Mouse (Mus musculus) neural tube, embryonic 13.5 days (tissue): ENCODE data around the gene Uggt1. TPM values are rescaled to one million over a fixed set of nuclear protein-coding genes. Genes with fewer than 3 reads are reported as not detected.

Experiments
- ATAC-seq: fragments of 200-750 bp; cut with Nextera tagmentation; 2 replicates; pipeline ENCODE4 v1.8.0; 2017; ENCODE audit warnings: low read depth, mild to moderate bottlenecking, moderate TSS enrichment, moderate library complexity
- H3K27ac ChIP-seq: fragments of 300-500 bp; sonication (generic); replicated peaks from 2 replicates; pipeline ENCODE4 v1.5.1; 2015; ENCODE audit warnings: moderate library complexity, mild to moderate bottlenecking, inconsistent platforms
- H3K27me3 ChIP-seq: fragments of 300-500 bp; sonication (generic); 2 replicates; pipeline ENCODE4 v1.6.1; 2015; ENCODE audit warnings: mild to moderate bottlenecking, inconsistent platforms
- H3K36me3 ChIP-seq: fragments of 300-500 bp; sonication (generic); 2 replicates; pipeline ENCODE4 v1.6.1; 2015; ENCODE audit warnings: mild to moderate bottlenecking, inconsistent platforms
- H3K4me1 ChIP-seq: fragments of 300-500 bp; sonication (generic); replicated peaks from 2 replicates; pipeline ENCODE4 v1.6.1; 2015; ENCODE audit warnings: inconsistent platforms
- H3K4me2 ChIP-seq: fragments of 300-500 bp; sonication (generic); 2 replicates; pipeline ENCODE4 v1.6.1; 2015; ENCODE audit warnings: inconsistent platforms, mild to moderate bottlenecking, moderate library complexity
- H3K4me3 ChIP-seq: fragments of 300-500 bp; sonication (generic); 2 replicates; pipeline ENCODE4 v1.5.1; 2015; ENCODE audit warnings: mild to moderate bottlenecking, inconsistent platforms
- H3K9ac ChIP-seq: fragments of 300-500 bp; sonication (generic); 2 replicates; pipeline ENCODE4 v1.6.1; 2015; ENCODE audit warnings: moderate library complexity, mild to moderate bottlenecking, inconsistent platforms
- H3K9me3 ChIP-seq: fragments of 300-500 bp; sonication (generic); 2 replicates; pipeline ENCODE4 v1.6.1; 2016; ENCODE audit warnings: inconsistent platforms
- WGBS: fragments of 180-500 bp; shearing (Covaris S2); methylation state at CpG from one replicate; pipeline ENCODE4 v1.1.7; 2015; 5-methylcytosine and 5-hydroxymethylcytosine counted together
- polyA plus RNA-seq: library from polyadenylated mRNA; unstranded; fragments of >200 nt; fragmentation: Nextera tagmentation; extraction: Ambion mirVana; gene quantifications from 2 replicates; pipeline ENCODE4 v1.2.1, GENCODE M21; 2015

The Uggt1 gene
- polyA plus RNA-seq, 1 experiment from 2014 or later, result 47.1 TPM

- Histone ChIP-seq H3K27ac (no peak overlapping the region), H3K9me3 (no peaks in the 10 kb centered on the region), H3K27me3 (no peaks in the 10 kb centered on the region), H3K4me3 (no peak overlapping the region), H3K4me1 (no peaks in the 10 kb centered on the region), H3K36me3 (peaks cover 64% of the 10 kb centered on the region), H3K9ac (no peak overlapping the region), H3K4me2 (no peak overlapping the region)
- WGBS, result 85% methylated on average over 7 of the region's 7 CpGs
- ATAC-seq, result no peak
Measured at GRCm38 (mm10) chr1:36230919-36231705, 13.4 kb downstream of the Uggt1 start.

GRCm38 (mm10) chr1:36228461-36228860 lies 16.1 kb downstream of the Uggt1 start:
- no peak overlapping the region for H3K27ac ChIP-seq
- H3K9ac ChIP-seq, result no peak overlapping the region
- no peaks in the 10 kb centered on the region for H3K27me3 ChIP-seq
- ATAC-seq, result no peak
- no peaks in the 10 kb centered on the region for H3K9me3 ChIP-seq
- H3K4me2 ChIP-seq, result no peak overlapping the region
- WGBS, result 91% methylated on average over 9 of the region's 9 CpGs
- no peak overlapping the region for H3K4me3 ChIP-seq
- H3K4me1 ChIP-seq, result no peaks in the 10 kb centered on the region
- H3K36me3 ChIP-seq, result peaks cover 68% of the 10 kb centered on the region

- Histone ChIP-seq H3K4me2 (no peak overlapping the region), H3K9ac (no peak overlapping the region), H3K27ac (no peak overlapping the region), H3K36me3 (peaks cover 69% of the 10 kb centered on the region), H3K4me3 (no peak overlapping the region), H3K27me3 (no peaks in the 10 kb centered on the region), H3K9me3 (no peaks in the 10 kb centered on the region), H3K4me1 (no peaks in the 10 kb centered on the region)
- no peak for ATAC-seq
- WGBS, result 94% methylated on average over 3 of the region's 3 CpGs
Measured at GRCm38 (mm10) chr1:36224648-36225047, 19.9 kb downstream of the Uggt1 start.

GRCm38 (mm10) chr1:36214324-36214723 lies 30.2 kb downstream of the Uggt1 start:
- Histone ChIP-seq H3K9me3 (no peaks in the 10 kb centered on the region), H3K9ac (no peak overlapping the region), H3K4me1 (no peaks in the 10 kb centered on the region), H3K27me3 (no peaks in the 10 kb centered on the region), H3K36me3 (peaks cover 66% of the 10 kb centered on the region), H3K4me2 (no peak overlapping the region), H3K27ac (no peak overlapping the region), H3K4me3 (no peak overlapping the region)
- ATAC-seq, result no peak
- WGBS, result 90% methylated on average over 4 of the region's 4 CpGs

GRCm38 (mm10) chr1:36201739-36202138 lies 42.8 kb downstream of the Uggt1 start:
- no peaks in the 10 kb centered on the region for H3K4me1 ChIP-seq
- H3K4me2 ChIP-seq, result no peak overlapping the region
- no peak overlapping the region for H3K4me3 ChIP-seq
- no peaks in the 10 kb centered on the region for H3K9me3 ChIP-seq
- no peaks in the 10 kb centered on the region for H3K27me3 ChIP-seq
- H3K27ac ChIP-seq, result no peak overlapping the region
- H3K36me3 ChIP-seq, result peaks cover 62% of the 10 kb centered on the region
- WGBS, result 96% methylated on average over 12 of the region's 12 CpGs
- no peak overlapping the region for H3K9ac ChIP-seq
- no peak for ATAC-seq

- H3K36me3 ChIP-seq, result peaks cover 95% of the 10 kb centered on the region
- H3K4me1 ChIP-seq, result no peaks in the 10 kb centered on the region
- no peak overlapping the region for H3K4me3 ChIP-seq
- H3K27me3 ChIP-seq, result no peaks in the 10 kb centered on the region
- H3K9ac ChIP-seq, result no peak overlapping the region
- H3K4me2 ChIP-seq, result no peak overlapping the region
- no peak overlapping the region for H3K27ac ChIP-seq
- no peak for ATAC-seq
- no peaks in the 10 kb centered on the region for H3K9me3 ChIP-seq
- WGBS, result 98% methylated on average over 3 of the region's 3 CpGs
Measured at GRCm38 (mm10) chr1:36194482-36194881, 50.0 kb downstream of the Uggt1 start.

GRCm38 (mm10) chr1:36191966-36192365 lies 52.6 kb downstream of the Uggt1 start:
- Histone ChIP-seq H3K4me1 (no peaks in the 10 kb centered on the region), H3K4me2 (no peak overlapping the region), H3K27me3 (no peaks in the 10 kb centered on the region), H3K9ac (no peak overlapping the region), H3K4me3 (no peak overlapping the region), H3K36me3 (peaks cover 97% of the 10 kb centered on the region), H3K9me3 (no peaks in the 10 kb centered on the region), H3K27ac (no peak overlapping the region)
- 92% methylated on average over 11 of the region's 11 CpGs for WGBS
- ATAC-seq, result no peak

GRCm38 (mm10) chr1:36180038-36180437 lies 64.5 kb downstream of the Uggt1 start:
- ATAC-seq, result no peak

GRCm38 (mm10) chr1:36173461-36173860 lies 71.1 kb downstream of the Uggt1 start:
- no peak for ATAC-seq
- H3K4me3 ChIP-seq, result no peak overlapping the region
- 91% methylated on average over 8 of the region's 8 CpGs for WGBS
- no peaks in the 10 kb centered on the region for H3K4me1 ChIP-seq
- H3K4me2 ChIP-seq, result no peak overlapping the region
- H3K27ac ChIP-seq, result no peak overlapping the region
- H3K36me3 ChIP-seq, result peaks cover 89% of the 10 kb centered on the region
- H3K9me3 ChIP-seq, result no peaks in the 10 kb centered on the region
- no peaks in the 10 kb centered on the region for H3K27me3 ChIP-seq
- no peak overlapping the region for H3K9ac ChIP-seq

More at GRCm38 (mm10) chr1:36180038-36180437, 64.5 kb downstream of the Uggt1 start:
- 86% methylated on average over 5 of the region's 5 CpGs for WGBS
- Histone ChIP-seq H3K27me3 (no peaks in the 10 kb centered on the region), H3K9me3 (no peaks in the 10 kb centered on the region), H3K36me3 (peaks cover 85% of the 10 kb centered on the region), H3K4me1 (no peaks in the 10 kb centered on the region), H3K27ac (no peak overlapping the region), H3K4me3 (no peak overlapping the region), H3K4me2 (no peak overlapping the region), H3K9ac (no peak overlapping the region)

GRCm38 (mm10) chr1:36172941-36173340 lies 71.6 kb downstream of the Uggt1 start:
- peaks cover 89% of the 10 kb centered on the region for H3K36me3 ChIP-seq
- 94% methylated on average over 6 of the region's 6 CpGs for WGBS
- H3K27me3 ChIP-seq, result no peaks in the 10 kb centered on the region
- H3K9ac ChIP-seq, result no peak overlapping the region
- H3K4me1 ChIP-seq, result no peaks in the 10 kb centered on the region
- H3K9me3 ChIP-seq, result no peaks in the 10 kb centered on the region
- H3K4me2 ChIP-seq, result no peak overlapping the region
- no peak overlapping the region for H3K27ac ChIP-seq
- H3K4me3 ChIP-seq, result no peak overlapping the region
- ATAC-seq, result no peak

- Histone ChIP-seq H3K27me3 (no peaks in the 10 kb centered on the region), H3K9me3 (no peaks in the 10 kb centered on the region), H3K4me1 (no peaks in the 10 kb centered on the region), H3K36me3 (peaks cover 90% of the 10 kb centered on the region), H3K4me2 (no peak overlapping the region), H3K9ac (no peak overlapping the region), H3K27ac (no peak overlapping the region), H3K4me3 (no peak overlapping the region)
- no peak for ATAC-seq
- WGBS, result 86% methylated on average over 8 of the region's 8 CpGs
Measured at GRCm38 (mm10) chr1:36162687-36163086, 81.8 kb downstream of the Uggt1 start.

GRCm38 (mm10) chr1:36161208-36161607 lies 83.3 kb downstream of the Uggt1 start:
- H3K36me3 ChIP-seq, result peaks cover 96% of the 10 kb centered on the region
- H3K27ac ChIP-seq, result no peak overlapping the region
- no peak overlapping the region for H3K9ac ChIP-seq
- H3K9me3 ChIP-seq, result no peaks in the 10 kb centered on the region
- no peaks in the 10 kb centered on the region for H3K27me3 ChIP-seq
- H3K4me1 ChIP-seq, result no peaks in the 10 kb centered on the region
- H3K4me3 ChIP-seq, result no peak overlapping the region
- ATAC-seq, result no peak
- WGBS, result 96% methylated on average over 9 of the region's 9 CpGs
- no peak overlapping the region for H3K4me2 ChIP-seq

- no peak overlapping the region for H3K27ac ChIP-seq
- no peak for ATAC-seq
- 93% methylated on average over 8 of the region's 8 CpGs for WGBS
Measured at GRCm38 (mm10) chr1:36160246-36160645, 84.3 kb downstream of the Uggt1 start.

More at GRCm38 (mm10) chr1:36160246-36160645, 84.3 kb downstream of the Uggt1 start:
- no peak overlapping the region for H3K4me2 ChIP-seq
- no peaks in the 10 kb centered on the region for H3K9me3 ChIP-seq
- no peak overlapping the region for H3K4me3 ChIP-seq
- peaks cover 97% of the 10 kb centered on the region for H3K36me3 ChIP-seq
- H3K9ac ChIP-seq, result no peak overlapping the region
- no peaks in the 10 kb centered on the region for H3K4me1 ChIP-seq
- H3K27me3 ChIP-seq, result no peaks in the 10 kb centered on the region
